Mouse (Mus musculus): Measurements from ENCODE around the gene Aass. TPM values are rescaled to one million over a fixed set of nuclear protein-coding genes. Genes with fewer than 3 reads are reported as not detected.
"Not testable (repeated sequence)": the region's sequence is repeated elsewhere in the genome, so short reads cannot be mapped to it uniquely, and the experiment has no call there.

The Aass gene
- total RNA-seq (2021), result 1 to 10 TPM; 3.0 to 3.3 TPM
- long read RNA-seq, experiment 1, partial matches to known transcripts, result 1 of 1 reads
- long read RNA-seq, experiment 1, other reads (novel, unspliced or antisense), result 0 of 1 reads
- long read RNA-seq, experiment 2, partial matches to known transcripts, result 0 of 4 reads
- long read RNA-seq, experiment 2, other reads (novel, unspliced or antisense), result 0 of 4 reads

DNA sequence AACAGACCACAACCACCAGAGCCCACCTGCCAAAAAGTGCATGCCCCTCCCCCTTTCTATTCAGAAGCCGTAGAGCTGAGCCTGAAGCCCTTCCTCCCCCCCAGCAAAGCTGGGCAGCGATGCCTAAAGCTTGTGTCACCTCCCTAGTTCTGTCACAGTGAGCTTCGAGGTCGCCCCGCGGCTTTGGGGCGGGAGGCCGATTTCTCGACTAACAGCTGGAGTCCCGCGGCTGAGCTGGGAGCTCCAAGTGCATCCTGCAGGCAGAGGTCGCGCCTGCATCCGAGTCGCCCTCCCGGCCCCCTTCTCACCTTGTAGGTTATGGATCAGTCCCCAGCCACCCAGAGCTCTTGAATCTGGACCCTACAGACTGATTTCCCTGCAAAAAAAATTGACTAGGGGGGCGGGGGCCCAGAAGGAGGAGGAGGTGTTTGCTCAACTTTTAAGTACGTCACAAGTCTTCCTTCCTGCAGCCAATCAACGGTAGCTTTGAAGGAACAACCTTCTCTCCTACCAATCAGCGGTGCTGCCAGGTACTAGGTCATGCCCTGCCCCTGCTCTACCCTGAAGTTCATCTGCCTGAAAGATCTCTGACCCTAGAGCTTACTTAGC lies at the start of gene Aass:
Aass (minus strand) TSS at position 414 of the 609 bp plus-strand sequence.
- DNase-seq (ENCODE audit: low spot score in 2 of 2), result peak in 1 of 2 experiments; percentile 7

DNA sequence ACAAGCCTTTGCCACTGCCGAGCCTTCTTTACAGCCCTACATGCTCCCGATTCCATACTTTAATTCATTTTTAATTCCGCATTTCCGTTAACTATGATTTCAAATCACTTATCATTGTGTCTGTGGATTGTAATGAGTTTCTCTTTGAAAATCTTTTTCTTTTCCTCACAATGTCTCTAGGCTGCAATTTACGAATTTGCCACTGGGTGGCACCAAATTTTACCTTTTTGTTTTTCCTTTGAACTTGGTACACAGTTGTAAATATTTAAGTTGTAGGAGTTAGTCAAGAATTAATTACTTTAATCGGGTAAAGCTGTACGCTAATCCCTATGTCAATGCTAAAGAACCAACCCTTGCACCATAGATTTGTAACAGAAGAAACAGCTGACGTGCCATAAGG lies 47.3 kb upstream of the Aass start:
- peak; percentile 48 to 61 for DNase-seq (ENCODE audit: low spot score in 2 of 2)

DNA sequence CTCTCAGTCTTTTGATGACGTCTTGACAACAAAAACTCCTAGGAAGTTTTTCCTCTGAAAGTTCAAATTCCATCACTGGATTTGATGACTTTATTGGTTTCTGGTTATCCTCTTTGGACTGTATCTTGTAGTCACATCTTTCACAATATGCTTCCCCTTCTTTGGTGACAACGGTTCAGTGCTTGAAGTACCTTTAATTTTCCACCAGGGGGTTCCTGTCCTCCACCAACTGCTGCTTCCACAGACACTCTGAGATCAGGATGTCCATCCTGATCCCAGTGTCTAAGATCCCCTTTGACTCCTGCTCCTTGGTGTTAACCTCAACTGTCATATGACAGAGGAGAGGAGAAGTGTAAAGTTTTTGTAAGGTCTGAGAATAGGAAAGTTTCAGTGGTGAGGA lies 31.0 kb upstream of the Aass start:
- DNase-seq (ENCODE audit: low spot score in 2 of 2), result not testable (repeated sequence)

DNA sequence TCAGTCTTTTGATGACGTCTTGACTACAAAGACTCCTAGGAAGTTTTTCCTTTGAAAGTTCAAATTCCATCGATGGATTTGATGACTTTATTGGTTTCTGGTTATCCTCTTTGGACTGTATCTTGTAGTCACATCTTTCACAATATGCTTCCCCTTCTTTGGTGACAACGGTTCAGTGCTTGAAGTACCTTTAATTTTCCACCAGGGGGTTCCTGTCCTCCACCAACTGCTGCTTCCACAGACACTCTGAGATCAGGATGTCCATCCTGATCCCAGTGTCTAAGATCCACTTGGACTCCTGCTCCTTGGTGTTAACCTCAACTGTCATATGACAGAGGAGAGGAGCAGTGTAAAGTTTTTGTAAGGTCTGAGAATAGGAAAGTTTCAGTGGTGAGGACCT lies 23.6 kb upstream of the Aass start:
- DNase-seq (ENCODE audit: low spot score in 2 of 2), result not testable (repeated sequence)

DNA sequence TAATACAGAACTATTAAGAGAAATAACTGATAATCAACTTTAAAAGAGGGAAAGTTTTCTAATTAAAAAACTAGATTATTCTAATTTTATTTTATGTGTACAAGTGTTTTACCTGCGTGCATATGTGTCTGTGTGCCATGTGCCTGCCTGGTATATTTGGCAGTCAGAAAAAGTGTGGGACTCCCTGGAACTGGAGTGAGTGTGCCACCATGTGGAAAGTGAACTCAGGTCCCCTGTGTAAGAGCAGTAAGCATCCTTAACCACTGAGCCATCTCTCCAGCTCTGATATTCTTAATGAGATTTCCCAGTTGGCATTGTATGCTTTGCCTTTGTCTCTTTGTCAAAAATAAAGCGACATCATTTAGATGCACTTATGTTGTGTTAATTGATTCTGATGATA lies 20.3 kb upstream of the Aass start:
- no peak for DNase-seq (ENCODE audit: low spot score in 2 of 2)

DNA sequence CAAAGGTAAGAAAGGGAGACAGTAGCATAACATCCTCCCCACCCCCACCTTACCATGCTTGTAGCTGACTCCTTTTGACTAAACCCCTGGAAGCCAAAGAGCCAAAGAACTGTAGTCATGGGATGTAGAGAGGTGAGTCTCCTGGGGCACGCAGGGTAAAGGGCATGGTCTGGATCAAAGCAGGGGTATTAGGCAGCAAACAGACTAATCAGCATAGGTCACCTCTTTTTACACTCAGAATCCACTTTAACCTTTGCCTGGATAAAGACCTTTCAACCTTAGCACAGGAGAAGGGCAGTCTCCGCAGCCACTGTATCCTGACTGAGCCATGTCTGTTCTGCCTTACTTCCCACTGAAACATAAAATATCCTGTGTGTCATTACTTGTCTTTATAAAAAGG lies 14.4 kb upstream of the Aass start:
- DNase-seq (ENCODE audit: low spot score in 2 of 2), result no peak

DNA sequence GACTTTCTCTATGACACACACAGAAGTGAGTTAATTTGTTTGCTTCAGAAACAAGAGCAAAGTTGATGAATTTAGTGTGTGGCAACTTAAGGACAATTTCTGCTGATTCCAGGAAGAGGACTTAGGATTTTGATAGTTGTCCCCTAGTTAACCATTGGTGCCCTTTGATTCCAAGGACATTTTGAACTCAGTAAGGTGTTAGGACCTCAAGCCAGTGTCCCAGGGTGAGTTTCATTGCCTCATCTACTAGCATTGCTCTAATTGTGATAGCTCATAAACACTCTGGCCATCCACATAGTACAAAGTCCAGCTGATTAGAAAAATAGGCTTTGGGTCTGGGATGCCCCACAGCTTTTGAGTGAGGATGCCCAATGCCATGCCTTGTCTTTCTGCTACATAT lies 11.2 kb upstream of the Aass start:
- DNase-seq (ENCODE audit: low spot score in 2 of 2), result no peak

DNA sequence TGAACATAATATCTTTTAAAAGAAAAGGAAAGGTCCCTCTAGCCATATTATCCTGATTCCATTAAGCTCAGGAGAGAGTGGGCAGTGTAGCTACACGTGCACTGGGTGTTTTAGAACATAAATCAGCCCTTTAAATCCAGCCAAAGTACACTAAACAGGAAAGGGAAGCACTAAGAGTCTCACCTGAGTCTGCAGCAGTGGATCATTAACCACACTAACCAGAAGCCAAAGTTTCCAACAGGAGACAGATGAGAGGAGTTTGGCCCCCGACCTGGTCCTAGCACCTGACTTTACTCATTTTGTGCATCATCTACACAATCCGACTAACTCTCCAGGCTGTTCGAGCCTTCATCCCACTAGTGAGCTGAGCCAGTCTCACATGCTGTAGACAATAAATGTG lies 1.8 kb downstream of the Aass start:
- no peak for DNase-seq (ENCODE audit: low spot score in 2 of 2)

DNA sequence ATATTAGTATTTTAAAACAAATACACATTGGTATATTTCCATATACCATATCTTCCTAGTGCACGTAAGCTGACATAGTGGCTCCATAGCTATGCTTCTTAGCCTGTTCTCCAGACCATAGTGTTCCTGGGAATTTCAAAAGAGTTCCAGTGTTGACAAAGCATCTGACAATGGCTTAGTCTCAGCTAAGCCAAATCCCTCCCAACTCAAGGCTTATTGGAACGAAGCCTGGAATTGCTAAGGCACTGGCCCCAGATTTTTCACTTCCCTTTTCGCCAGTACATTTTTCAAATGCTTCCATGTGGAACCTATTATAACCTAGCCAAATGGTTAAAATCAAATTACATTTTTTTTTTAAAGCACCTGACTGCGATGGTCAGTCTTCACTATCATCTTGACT lies 3.6 kb downstream of the Aass start:
- peak; percentile 3 to 36 for DNase-seq (ENCODE audit: low spot score in 2 of 2)

DNA sequence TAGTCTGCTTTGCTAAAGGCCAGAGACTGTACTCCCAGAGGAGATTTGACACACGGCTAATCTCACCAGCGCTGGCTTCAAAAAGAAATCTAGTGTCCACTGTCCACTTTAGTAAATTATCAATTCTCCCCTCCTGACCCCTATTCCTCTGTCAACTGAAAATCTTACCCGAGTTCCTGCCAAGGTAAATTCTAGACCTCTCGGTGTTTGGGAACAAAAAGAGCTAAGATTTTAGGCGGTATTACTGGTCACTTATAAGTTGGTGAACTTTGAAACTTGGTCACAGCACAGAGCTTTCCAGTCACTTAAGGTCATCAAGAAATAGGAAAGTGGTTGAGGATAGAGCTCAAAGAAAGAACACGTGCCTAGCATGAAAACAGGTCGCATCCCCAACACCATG lies 6.1 kb downstream of the Aass start:
- no peak for DNase-seq (ENCODE audit: low spot score in 2 of 2)

DNA sequence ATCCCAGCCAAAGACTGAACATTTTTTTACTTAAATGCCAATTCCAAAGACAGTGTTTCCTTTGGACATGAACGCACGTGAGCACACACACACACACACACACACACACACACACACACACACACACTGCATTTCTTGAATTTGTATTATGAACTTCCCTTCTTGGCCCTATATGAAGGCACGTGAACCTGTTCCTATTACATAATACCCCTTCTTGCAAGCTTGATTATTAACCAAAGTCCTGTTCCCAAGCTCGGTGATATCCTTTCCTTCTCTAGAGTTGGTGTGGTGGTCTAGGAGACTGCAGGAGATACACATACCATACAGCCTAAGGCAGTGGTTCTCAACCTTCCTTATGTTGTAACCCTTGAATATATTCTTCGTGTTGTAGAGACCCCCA lies 7.0 kb downstream of the Aass start:
- DNase-seq (ENCODE audit: low spot score in 2 of 2), result no peak

DNA sequence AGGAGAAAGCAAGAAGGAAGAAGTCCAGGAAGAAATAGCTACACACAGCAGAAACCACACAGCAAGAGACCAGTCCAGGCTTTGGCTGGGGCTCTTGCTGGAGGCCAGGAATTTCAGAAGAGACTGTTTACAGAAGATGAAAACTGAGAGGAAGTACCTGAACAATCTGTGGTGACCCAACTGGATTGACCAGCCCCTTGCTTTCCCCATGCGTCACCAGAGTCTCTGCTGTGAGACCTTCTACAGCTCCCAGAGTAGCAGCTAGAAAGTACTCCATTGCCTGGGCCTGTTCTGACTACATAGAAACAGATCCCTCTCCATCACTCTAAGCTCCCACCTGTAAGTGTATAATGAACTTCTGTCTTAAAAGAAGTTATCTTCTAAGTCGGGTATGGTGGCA lies 8.0 kb downstream of the Aass start:
- no peak for DNase-seq (ENCODE audit: low spot score in 2 of 2)

DNA sequence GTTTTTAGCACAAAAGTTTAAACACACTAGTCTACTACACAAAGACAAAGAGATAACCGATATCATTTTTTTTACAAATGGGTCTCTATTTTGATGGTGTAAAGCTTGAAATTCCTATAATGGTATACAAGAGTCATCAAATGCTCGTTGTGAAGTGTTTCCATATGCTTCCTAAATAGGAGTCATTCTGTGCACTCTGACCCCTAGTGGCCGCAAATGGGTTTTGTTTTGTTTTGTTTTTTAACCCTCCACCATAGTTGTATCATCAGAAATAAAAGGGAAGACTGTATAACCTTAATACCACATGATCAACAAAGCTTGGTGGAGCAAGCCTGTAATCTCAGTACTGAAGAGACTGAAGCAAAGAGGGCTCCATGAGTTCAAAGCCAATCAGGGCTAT lies 9.9 kb downstream of the Aass start:
- DNase-seq (ENCODE audit: low spot score in 2 of 2), result no peak

DNA sequence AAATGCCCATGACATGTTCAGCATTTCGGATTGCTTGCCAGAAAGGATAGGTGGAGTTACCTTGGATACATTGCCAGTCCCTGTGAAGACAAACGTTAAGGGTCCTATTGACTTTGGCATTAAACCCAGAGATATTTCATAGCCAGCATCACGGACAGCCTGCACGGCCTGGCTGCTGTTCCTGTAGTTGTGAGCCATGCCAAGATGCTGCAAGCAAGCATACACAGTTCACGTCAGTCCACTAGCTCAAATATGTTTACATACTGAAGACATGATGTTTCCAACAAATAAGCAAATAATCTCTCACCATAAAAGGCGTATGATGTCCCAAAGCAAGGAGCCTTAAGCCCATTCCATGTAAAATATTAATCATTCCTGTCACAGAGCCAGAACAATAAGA lies 18.0 kb downstream of the Aass start:
- DNase-seq (ENCODE audit: low spot score in 2 of 2), result no peak

DNA sequence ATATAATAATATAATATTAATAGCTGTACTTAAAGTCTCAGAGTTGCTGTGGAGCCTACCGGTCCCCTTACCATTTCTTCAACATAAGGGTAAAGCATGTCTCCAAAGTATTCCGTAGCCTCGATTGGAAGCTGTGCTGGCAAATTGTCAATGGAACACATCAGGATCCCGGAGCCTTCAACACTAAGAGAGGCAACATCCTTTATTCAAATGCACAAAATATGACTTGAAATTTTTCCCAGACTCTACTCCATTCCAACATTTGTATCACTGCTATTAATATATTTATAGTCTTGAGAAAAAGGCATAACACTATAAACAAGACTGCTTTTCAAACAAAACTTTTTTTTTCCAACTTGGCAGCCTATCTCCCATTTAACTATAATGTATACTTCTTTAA lies 25.7 kb downstream of the Aass start:
- no peak for DNase-seq (ENCODE audit: low spot score in 2 of 2)

DNA sequence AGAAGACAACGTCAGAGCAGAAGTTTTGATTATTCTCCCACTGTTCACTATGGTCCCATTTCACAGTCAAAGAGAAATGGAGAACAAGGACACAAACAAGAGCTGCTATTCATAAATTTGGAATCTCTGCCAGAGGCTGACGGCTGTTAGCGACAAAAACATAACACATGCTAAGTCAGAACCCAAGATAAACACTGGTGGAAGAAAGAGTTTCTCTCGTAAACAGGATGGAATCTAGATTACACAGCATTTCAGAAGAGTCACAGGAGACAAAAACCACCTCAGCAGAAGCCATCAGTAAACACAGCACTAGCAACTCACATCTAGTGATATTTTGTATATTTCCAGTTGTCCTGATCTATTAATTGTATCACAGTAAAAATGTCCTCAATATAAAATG lies 26.4 kb downstream of the Aass start:
- no peak for DNase-seq (ENCODE audit: low spot score in 2 of 2)

DNA sequence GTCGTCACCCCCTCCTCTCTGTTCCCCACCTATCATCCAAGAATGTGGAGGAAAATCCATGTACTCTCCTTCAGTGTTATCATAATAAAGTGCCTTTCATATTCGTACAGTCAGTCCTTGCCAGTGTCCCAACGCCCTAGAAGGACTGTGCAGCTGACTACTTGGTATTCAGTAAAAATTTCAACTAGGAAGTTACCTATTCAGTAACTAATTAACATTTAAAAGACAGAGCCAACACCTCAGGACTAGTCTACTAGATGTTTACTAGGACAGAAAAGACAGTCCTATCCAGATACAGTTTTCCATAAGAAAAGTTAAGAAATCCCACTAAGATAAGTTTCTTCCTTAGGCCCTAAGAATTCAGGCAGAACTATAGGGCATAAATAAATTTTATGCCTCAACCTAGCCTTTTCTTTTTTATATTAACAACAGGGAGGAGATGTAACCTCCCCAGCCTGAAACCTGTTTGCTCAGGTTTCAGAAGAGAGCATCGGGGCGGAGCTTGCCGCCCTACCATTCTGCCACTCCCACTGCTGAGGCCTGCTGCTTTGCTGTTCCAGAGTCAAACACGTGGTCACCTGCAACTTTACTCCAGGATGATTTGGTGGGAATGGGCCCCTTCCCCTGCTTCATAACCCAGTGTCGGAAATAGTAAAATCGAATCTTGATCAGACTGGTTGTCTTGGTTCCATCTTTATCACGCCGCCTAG lies 42.3 kb downstream of the Aass start:
- not testable (repeated sequence) for DNase-seq (ENCODE audit: low spot score in 2 of 2)

DNA sequence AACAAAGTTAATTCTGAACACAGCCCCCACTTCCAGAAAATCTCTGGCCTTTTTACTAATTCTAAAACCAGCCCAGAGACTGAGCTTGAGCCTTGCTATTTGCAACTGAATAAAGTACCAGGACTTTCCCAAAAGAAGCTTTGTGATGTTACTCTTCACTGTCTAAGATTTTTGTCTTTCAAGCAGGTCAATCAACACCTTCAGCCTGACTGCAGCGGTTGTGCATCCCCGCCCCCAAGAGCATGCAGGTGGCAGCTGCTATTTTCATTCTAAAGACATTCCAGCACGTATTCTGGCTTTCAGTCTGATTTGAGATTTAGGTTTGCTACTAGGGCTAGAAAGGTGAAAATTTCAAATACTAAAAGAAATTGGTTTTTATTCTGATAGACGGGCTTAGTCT lies 43.5 kb downstream of the Aass start:
- not testable (repeated sequence) for DNase-seq (ENCODE audit: low spot score in 2 of 2)

DNA sequence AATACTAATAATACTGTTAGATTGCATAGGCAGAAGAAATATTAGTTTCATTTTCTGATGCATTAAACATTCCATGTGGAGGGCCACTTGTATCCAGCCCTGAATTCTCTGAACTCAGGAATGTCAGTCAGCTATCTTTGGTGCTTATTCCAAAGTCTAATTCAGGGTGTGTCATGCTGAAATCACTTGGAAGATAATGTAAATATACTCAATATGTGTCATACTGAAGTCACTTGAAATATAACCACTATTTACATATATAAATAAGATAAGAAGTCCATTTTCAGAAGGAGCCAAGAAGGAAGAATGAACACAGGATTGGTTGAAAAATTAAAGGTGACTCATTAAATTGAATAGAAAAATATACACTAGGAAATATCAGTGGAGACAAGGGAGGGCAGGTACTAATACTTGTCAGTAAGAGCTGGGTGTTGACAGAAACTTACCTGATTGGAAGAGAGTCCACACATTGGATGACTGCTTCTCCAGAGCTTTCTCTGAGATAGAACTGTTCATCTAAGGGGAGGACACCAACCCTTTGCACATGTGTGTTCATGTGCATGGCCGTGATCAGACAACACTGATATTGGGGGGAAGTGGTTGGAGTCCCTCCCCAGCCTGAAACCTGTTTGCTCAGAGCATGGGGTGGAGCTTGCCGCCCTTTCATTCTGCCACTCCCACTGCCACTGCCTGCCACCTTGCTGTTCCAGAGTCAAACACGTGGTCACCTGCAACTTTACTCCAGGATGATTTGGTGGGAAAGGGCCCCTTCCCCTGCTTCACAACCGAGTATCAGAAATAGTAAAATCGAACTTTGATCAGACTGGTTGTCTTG lies 48.0 kb downstream of the Aass start:
- DNase-seq (ENCODE audit: low spot score in 2 of 2), result no peak

DNA sequence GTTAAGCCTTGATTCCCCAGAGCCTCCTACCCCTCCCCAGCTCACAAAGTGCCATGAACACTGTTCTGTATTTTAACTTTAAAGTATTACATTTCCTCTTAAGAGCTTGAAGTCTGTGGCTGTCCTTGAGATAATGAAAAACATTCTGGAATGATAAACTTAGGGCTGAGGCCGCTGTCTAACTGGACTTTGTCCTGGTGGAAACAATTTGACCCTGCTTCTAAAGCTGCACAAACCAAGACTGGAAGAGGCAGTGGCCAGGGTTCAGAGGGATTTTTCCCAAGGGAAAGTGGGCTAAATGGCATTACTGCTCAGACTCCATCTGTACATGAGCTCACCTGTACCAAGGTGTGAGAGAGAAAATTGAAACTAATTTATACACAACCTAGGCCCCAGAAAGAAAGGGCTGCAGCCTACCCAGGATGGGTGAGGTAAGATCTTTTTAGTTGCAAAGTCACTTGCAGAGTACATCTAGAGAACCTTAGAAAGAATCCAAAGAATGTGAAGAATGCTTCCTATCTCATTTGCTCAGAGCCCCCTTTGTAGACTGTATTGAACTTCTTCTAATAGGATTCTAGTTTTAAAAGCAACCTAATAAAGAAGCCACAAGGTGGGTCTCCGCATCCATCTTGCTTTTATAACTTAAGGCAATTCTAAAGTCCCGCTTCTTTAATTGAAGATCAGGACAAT lies 52.6 kb downstream of the Aass start:
- no peak for DNase-seq (ENCODE audit: low spot score in 2 of 2)

DNA sequence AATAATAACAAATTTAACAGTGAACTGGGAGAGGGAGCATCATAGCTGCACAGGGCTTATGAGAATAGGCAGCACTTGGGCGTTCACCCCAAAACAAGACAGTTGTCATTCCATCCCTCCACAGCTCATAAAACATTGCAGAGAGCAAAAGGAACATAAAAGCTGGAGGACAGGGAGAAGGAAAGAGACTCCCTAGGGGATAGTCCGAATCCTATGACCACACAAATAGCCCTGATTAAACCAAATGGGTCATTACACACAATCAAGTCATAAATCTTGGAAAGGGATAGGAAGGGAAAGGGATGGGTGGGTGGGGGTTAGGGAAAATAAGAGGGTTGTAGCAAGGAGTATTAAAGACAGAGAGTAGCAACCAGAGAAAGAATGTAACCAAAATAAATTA lies 54.5 kb downstream of the Aass start:
- no peak for DNase-seq (ENCODE audit: low spot score in 2 of 2)

All from layer of hippocampus, postnatal 14 days (tissue).